Mouse (Mus musculus) macrophage (primary cell): ENCODE results near the gene Ifit2. TPM values are rescaled to one million over a fixed set of nuclear protein-coding genes. Genes with fewer than 3 reads are reported as not detected.

Source experiments
- H3K27ac ChIP-seq: fragments of 350-480 bp; formaldehyde crosslinking; 2 replicates; pipeline ENCODE4 v1.9.0; 2021
- H3K36me3 ChIP-seq: fragments of 350-480 bp; formaldehyde crosslinking; 2 replicates; pipeline ENCODE4 v1.9.0; 2021; ENCODE audit errors: inconsistent target
- H3K4me3 ChIP-seq: fragments of 350-480 bp; formaldehyde crosslinking; 2 replicates; pipeline ENCODE4 v1.9.0; 2021; ENCODE audit errors: inconsistent target
- H3K79me2 ChIP-seq: fragments of 350-480 bp; formaldehyde crosslinking; 2 replicates; pipeline ENCODE4 v1.9.0; 2021; ENCODE audit errors: inconsistent target
- WGBS: methylation state at CpG from one replicate; pipeline ENCODE4 v1.1.7; 2026; ENCODE audit warnings: inconsistent platforms; ENCODE audit not compliant: missing documents; 5-methylcytosine and 5-hydroxymethylcytosine counted together
- polyA plus RNA-seq: library from polyadenylated mRNA; stranded (reverse); fragments of 250-400 nt; gene quantifications from 3 replicates; pipeline ENCODE4 v1.2.4, GENCODE M21; 2018; ENCODE audit warnings: inconsistent platforms
- total RNA-seq, 78 experiments: library from RNA; depleted of rRNA; stranded (reverse); fragments of 250-400 nt; gene quantifications; 1 replicate in 9 of 78; 2 replicates in 24 of 78; 3 replicates in 43 of 78; 4 replicates in 2 of 78; pipeline ENCODE4 v1.2.4; 2018; ENCODE audit warnings: inconsistent platforms in 56 of 78

The Ifit2 gene
- total RNA-seq (2018; cell fraction: chromatin; rRNA removed) = 1,000 to 10,000 TPM in 6 of 26 experiments, 100 to 1,000 TPM in 12, 10 to 100 TPM in 8; 30.4 to 2,097 (median 579) TPM
- total RNA-seq (2018; cell fraction: cytosol; rRNA removed) = 1,000 to 10,000 TPM in 14 of 26 experiments, 100 to 1,000 TPM in 12; 225 to 3,895 (median 1,756) TPM
- total RNA-seq (2018; cell fraction: nucleus; rRNA removed) = 1,000 to 10,000 TPM in 16 of 26 experiments, 100 to 1,000 TPM in 9, 10 to 100 TPM in 1; 77.5 to 3,890 (median 2,245) TPM
- polyA plus RNA-seq = 92.3 to 757 TPM (median 307 TPM) in 3 replicates

GRCm38 (mm10) chr19:34550534-34551223, at the start of gene Ifit2:
Ifit2 (plus strand) TSS chr19:34550694.
- H3K36me3 ChIP-seq = no peaks in the 10 kb centered on the region
- H3K79me2 ChIP-seq = peaks cover 32% of the 10 kb centered on the region; the same call in 1 of the 2 replicates
- peak within 1 kb of the TSS; percentile 58 for H3K27ac ChIP-seq
- H3K4me3 ChIP-seq = peak within 1 kb of the TSS; percentile 65
- 0% methylated on average over 21 of the region's 22 CpGs for WGBS

DNA sequence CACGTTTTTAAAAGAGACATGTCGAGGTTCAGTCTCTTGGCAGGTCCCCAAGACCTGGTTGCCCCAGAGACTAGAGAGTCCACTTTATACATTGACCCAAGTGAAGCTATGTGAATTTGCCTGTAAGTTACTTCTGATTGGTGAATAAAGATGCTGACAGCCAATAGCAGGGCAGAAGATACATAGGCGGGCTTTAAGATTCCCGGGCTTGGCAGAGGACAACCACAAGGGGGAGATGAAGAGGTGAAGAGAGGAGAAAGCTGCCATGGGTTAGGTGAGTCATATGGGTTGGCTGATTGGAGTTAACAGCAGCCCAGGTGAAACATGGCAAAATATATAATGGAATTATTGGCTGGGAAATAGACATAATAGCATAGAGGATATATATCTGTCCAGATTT, 49.7 kb upstream of the Ifit2 start:
- Histone ChIP-seq H3K27ac (no peak overlapping the region), H3K4me3 (no peak overlapping the region), H3K79me2 (peaks cover 45% of the 10 kb centered on the region), H3K36me3 (peaks cover 86% of the 10 kb centered on the region)
- 37% methylated on average over 4 of the region's 4 CpGs for WGBS

DNA sequence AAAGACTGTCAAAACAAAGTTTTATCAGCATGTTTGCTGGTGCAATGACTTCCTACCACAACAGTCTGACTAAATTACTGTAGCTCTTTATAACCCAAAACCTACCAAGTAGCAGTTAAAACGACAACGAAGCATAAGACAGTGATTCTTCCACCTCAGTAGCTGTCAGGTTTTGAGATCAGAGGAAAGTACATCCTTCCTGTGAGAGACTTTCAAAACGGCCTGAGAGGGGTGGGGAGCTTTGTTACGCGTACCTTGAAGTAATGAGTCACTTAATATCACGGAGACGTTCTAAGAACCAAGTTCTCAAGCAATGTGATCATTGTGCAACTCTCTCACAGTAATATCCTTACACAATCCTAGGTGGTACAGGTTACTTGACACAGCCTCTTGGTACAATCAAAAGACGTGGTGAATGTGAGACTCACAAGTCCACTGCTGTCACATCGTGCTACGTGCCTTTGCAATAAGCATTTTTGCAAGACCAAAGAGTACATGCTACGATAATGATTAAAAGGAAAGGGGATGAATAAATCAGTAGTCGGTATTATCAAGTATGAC, 45.3 kb upstream of the Ifit2 start:
- WGBS = 80% methylated on average over 12 of the region's 12 CpGs

GRCm38 (mm10) chr19:34510717-34511116, 39.8 kb upstream of the Ifit2 start:
- peaks cover 61% of the 10 kb centered on the region for H3K36me3 ChIP-seq
- H3K27ac ChIP-seq = peak overlapping the region; percentile 54
- 86% methylated on average over 5 of the region's 5 CpGs for WGBS
- H3K79me2 ChIP-seq = peaks cover 99% of the 10 kb centered on the region
- H3K4me3 ChIP-seq = no peak overlapping the region

More for the DNA sequence above, 45.3 kb upstream of the Ifit2 start:
- Histone ChIP-seq H3K27ac (no peak overlapping the region), H3K79me2 (peaks cover 90% of the 10 kb centered on the region), H3K36me3 (peaks cover 86% of the 10 kb centered on the region), H3K4me3 (no peak overlapping the region)

- H3K79me2 ChIP-seq = peaks cover 92% of the 10 kb centered on the region
- no peak overlapping the region for H3K4me3 ChIP-seq
- peaks cover 53% of the 10 kb centered on the region for H3K36me3 ChIP-seq
- WGBS = 96% methylated on average over 4 of the region's 8 CpGs
- peak overlapping the region; percentile 54 for H3K27ac ChIP-seq
Measured at GRCm38 (mm10) chr19:34511528-34511927, 39.0 kb upstream of the Ifit2 start.

DNA sequence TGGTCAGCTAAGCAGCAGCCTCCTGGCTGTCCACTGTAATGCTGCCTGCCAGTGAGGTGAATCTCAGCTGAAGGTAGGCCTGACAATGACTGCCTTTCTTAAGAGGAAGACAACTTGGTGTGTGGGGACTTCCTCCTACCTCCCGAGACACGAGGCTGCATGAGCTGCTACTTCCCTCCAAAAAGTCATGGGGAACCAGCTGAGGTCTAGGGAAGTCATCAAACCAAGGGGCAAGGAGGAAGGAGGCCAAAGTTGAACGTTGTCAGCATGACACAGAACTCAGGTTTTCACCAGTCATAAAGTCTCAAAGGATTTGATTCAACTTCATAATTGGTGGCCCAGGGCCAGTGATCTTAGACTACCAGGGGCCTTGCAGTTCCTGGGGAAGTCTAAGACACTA, 34.8 kb upstream of the Ifit2 start:
- peaks cover 88% of the 10 kb centered on the region for H3K79me2 ChIP-seq
- no peak overlapping the region for H3K4me3 ChIP-seq
- H3K27ac ChIP-seq = peak overlapping the region; percentile 100
- peaks cover 38% of the 10 kb centered on the region for H3K36me3 ChIP-seq
- 0% methylated on average over 3 of the region's 3 CpGs for WGBS

DNA sequence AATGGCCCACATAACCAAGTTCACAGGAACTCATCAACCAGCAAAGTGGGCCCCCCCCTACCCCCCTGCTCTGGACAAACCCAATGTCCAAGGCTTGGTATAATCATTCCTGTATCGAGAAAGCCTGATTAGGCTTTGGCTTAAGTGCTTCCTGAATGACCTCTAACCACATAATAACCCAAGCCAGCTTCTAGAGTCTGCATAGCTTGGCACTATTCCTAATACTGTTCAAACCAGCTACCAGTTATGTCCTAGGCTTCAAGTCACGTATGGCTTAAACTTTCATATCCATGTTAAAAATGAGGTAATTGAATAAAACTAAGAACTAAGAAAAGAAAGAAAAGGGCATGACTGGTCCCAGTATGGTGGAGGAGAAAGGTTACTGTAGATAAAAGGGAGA, 34.1 kb upstream of the Ifit2 start:
- WGBS = 85% methylated on average over 2 of the region's 2 CpGs
- Histone ChIP-seq H3K36me3 (peaks cover 35% of the 10 kb centered on the region), H3K79me2 (peaks cover 87% of the 10 kb centered on the region), H3K4me3 (no peak overlapping the region), H3K27ac (peak overlapping the region; percentile 100)

DNA sequence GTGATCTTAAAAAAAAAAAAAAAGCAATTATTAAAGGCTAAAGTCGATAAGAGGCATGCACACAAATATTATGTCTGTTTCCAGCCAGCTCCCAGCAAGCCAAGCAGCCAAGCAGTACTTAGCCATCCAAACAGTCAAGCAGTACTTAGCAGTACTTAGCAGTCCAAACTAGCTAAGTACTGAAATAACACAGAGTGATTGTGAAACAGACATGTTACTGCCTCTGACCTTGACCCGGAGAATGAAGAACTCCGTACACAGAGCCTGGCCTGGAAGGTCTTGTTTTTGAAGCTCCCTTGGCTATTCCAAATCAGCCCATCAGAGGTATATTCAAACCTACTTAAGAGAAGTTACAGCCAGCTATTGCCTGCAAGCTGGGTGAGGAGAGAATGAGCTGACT, 33.3 kb upstream of the Ifit2 start:
- no peak overlapping the region for H3K4me3 ChIP-seq
- 51% methylated on average over 3 of the region's 3 CpGs for WGBS
- peak overlapping the region; percentile 100 for H3K27ac ChIP-seq
- peaks cover 84% of the 10 kb centered on the region for H3K79me2 ChIP-seq
- peaks cover 32% of the 10 kb centered on the region for H3K36me3 ChIP-seq

DNA sequence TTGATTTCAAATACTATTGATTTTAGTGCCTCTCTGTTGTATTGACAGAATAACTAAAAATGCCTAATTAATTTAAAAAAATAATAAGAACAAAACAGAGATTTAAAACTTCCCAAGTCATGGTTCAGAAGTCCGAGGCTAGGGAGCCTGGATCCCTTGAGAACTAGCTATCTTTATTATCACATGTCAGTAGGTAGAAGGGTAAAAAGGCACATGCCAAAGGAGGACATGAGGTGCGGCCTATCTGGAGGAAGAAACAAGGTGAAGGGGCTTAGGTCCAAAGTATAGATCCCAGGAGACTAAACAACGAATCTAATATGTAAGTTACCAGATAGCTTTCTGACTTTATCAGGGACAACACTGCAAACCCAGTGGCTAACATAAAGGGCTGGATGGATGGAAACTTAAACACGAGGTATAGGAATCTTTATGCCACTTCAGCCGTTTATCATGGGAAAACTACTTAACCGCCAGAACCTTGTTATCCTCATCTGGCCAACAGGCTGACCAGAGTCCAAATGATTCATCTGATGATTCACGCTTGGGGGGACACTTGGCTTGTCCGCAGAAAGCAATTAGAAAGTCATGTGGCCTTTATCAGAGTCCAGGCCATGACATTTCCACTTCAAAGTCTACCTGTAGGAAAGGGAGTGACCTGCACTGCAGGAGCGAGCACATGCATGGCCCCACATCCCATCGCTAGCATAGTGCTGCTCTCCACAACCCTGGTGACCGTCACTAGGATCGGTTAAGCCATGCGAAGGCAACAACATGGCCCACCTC, 32.5 kb upstream of the Ifit2 start:
- peaks cover 28% of the 10 kb centered on the region for H3K36me3 ChIP-seq
- no peak overlapping the region for H3K4me3 ChIP-seq
- WGBS = 88% methylated on average over 13 of the region's 13 CpGs
- H3K79me2 ChIP-seq = peaks cover 84% of the 10 kb centered on the region
- H3K27ac ChIP-seq = peak overlapping the region; percentile 100

- peaks cover 84% of the 10 kb centered on the region for H3K79me2 ChIP-seq
- WGBS = 100% methylated on average over 3 of the region's 3 CpGs
- no peak overlapping the region for H3K4me3 ChIP-seq
- peaks cover 28% of the 10 kb centered on the region for H3K36me3 ChIP-seq
- H3K27ac ChIP-seq = peak overlapping the region; percentile 100
Measured at GRCm38 (mm10) chr19:34518786-34519185, 31.7 kb upstream of the Ifit2 start.

DNA sequence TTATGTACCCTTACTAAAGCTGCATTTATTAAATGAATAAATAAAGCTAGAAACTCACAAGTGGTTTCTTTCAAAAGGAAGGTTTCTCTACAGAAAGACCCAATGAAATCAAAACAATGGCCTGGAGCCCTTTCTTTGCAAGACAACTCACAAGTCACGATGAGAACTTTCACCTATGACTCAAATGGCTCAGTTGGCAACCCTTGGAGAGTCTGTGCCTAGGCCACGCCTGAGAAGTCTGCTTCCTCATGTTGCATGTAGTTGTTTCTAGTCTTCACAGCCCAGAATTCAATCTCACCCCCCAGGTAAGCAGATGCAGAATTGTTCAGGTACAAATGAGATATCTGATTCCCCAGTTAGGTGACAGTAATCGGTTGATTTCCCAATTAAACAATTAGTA, 30.8 kb upstream of the Ifit2 start:
- H3K27ac ChIP-seq = peak overlapping the region; percentile 100
- no peak overlapping the region for H3K4me3 ChIP-seq
- peaks cover 22% of the 10 kb centered on the region; the same call in 1 of the 2 replicates for H3K36me3 ChIP-seq
- WGBS = 48% methylated on average over 3 of the region's 3 CpGs
- H3K79me2 ChIP-seq = peaks cover 84% of the 10 kb centered on the region

DNA sequence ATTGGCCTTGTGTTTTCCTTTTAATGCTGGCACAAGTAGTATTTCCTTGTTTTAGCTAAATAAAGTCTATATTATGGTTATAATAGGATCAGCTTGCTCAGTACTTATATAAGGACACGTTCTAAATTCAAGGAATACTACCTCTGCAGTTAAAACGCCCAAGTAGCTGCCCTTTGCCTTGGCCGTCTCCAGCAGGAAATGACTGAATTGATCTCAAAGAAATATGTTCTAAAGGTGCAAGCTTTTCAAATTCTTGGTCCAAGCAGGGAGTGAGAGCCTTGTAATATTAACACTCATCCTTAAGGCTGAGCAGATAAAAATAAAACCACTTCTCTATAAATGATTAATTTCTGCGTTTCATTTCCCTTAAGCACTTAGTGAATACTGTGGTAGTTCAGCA, 30.4 kb upstream of the Ifit2 start:
- Histone ChIP-seq H3K79me2 (peaks cover 84% of the 10 kb centered on the region), H3K4me3 (no peak overlapping the region), H3K27ac (peak overlapping the region; percentile 100), H3K36me3 (peaks cover 22% of the 10 kb centered on the region; the same call in 1 of the 2 replicates)
- 45% methylated on average over 4 of the region's 4 CpGs for WGBS

DNA sequence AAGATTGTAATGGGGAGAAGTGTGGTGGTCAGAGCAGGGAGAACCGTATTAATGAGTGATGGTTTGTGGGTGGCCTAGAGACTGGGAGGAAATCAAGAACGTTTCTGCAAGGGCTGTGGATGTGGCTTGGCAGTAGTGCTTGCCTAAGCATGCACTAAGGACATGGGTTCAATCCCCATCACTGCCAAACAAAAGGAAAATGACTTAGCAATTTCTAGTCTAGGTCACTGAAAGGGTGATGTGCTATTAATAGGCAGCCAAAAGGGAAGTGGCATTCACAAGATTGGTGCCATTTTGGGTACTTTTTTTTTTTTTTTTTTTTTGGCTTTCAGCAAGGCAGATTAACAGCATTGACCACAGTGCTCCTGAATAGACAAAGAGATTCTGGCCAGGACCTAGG, 29.1 kb upstream of the Ifit2 start:
- 0% methylated on average over 2 of the region's 2 CpGs for WGBS
- H3K27ac ChIP-seq = peak overlapping the region; percentile 100
- H3K79me2 ChIP-seq = peaks cover 91% of the 10 kb centered on the region
- no peak overlapping the region for H3K4me3 ChIP-seq
- peaks cover 22% of the 10 kb centered on the region; the same call in 1 of the 2 replicates for H3K36me3 ChIP-seq

DNA sequence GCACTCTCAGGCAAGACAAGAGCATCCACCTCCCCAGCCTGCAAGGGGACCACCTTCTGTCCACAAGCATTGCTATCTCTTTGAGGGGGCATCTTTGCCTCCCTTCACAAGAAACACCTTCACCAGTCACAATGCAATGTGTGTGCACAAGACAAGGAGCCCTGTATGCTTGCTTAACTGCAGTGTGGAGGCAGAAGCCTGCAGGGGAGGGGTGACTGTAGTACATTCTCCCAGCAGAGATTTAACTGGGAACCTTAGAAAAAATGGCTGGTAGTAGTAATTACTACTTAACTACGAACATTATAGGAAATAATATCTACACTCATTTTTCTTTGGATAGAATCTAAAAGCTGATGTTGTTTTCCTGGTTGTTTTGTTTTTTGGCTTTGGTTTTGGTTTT, 28.5 kb upstream of the Ifit2 start:
- Histone ChIP-seq H3K36me3 (peaks cover 20% of the 10 kb centered on the region; the same call in 1 of the 2 replicates), H3K27ac (peak overlapping the region; percentile 100), H3K79me2 (peaks cover 92% of the 10 kb centered on the region), H3K4me3 (no peak overlapping the region)
- 17% methylated on average over 1 of the region's 1 CpGs for WGBS
